Mouse (Mus musculus): ENCODE results near the gene Ebf3.

DNA sequence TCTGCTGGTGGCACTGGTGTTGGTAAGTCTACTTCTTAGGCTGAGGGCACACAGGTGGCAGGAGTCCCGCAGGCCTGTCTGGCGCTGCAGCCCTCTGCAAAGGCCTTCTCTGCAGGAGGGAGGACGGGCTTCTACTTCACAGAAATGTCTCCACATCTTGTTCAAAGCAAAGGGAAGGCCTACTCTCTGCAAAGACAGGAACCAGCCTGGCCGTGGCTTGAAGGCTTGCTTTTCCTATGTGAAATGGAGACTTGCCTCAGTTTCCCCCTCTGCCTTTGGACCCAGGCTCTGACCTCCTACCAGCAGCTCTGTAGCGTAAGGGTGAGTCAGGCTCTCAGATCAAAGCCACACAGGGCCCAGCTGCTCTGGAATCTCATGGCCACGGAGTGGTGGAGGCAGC, 117.7 kb downstream of the Ebf3 start:
- TF ChIP-seq MAX (IDR thresholded peaks at IDR 0.05; ENCODE audit: low read depth) (no peak), POLR2A (IDR thresholded peaks at IDR 0.05; ENCODE audit: insufficient read length, low read depth) (no peak), TCF3 (IDR thresholded peaks at IDR 0.05; ENCODE audit: insufficient read length, low read depth) (no peak), E2F4 (IDR thresholded peaks at IDR 0.05; ENCODE audit: insufficient read depth) (no peak), USF1 (IDR thresholded peaks at IDR 0.05; ENCODE audit: low read depth) (no peak), CEBPB (IDR thresholded peaks at IDR 0.05; ENCODE audit: insufficient read depth, poor library complexity, severe bottlenecking) (no peak), MYOG (IDR thresholded peaks at IDR 0.05; ENCODE audit: control insufficient read depth in 1 of 3, insufficient read depth in 1 of 3, insufficient read length in 2 of 3, low read depth in 2 of 3) (no peak), TCF12 (IDR thresholded peaks at IDR 0.05; ENCODE audit: insufficient read depth, poor library complexity, severe bottlenecking) (no peak), MYOD1 (IDR thresholded peaks at IDR 0.05; ENCODE audit: control insufficient read depth in 1 of 3, insufficient read length in 2 of 3, low read depth in 2 of 3) (no peak)

Measured in myocyte (in vitro differentiated cells).